Mouse (Mus musculus): Measurements from ENCODE around the gene Rmi1. TPM values are rescaled to one million over a fixed set of nuclear protein-coding genes. Genes with fewer than 3 reads are reported as not detected.
"Not testable (repeated sequence)": the region's sequence is repeated elsewhere in the genome, so short reads cannot be mapped to it uniquely, and the experiment has no call there.

The Rmi1 gene
- total and polyA plus RNA-seq, 3 experiments = 15.5 to 21.4 TPM; not detected in 1

- Histone ChIP-seq H3K9me3 (replicated peaks; ENCODE audit: insufficient read depth, low read length) (no peaks in the 10 kb centered on the region), H3K4me3 (ENCODE audit: control insufficient read depth in 1 of 2, insufficient read depth in 1 of 2, low read depth in 2 of 2, low read length in 2 of 2) (no peak overlapping the region), H3K36me3 (ENCODE audit: control insufficient read depth in 1 of 2, insufficient read depth in 2 of 2, low read length in 2 of 2) (no peaks in the 10 kb centered on the region), H3K79me2 (ENCODE audit: control insufficient read depth, insufficient read depth, low read length, poor library complexity) (no peaks in the 10 kb centered on the region), H3K27ac (ENCODE audit: control insufficient read depth, low read depth, low read length) (no peak overlapping the region), H3K27me3 (ENCODE audit: control insufficient read depth in 1 of 2, insufficient read depth in 2 of 2, low read length in 2 of 2) (peaks cover 4 to 7% of the 10 kb centered on the region in 2 experiments), H3K9ac (ENCODE audit: control insufficient read depth, low read depth, low read length, poor library complexity, severe bottlenecking) (no peak overlapping the region), H3K4me1 (ENCODE audit: control insufficient read depth in 1 of 2, insufficient read depth in 2 of 2, low read length in 2 of 2) (no peaks in the 10 kb centered on the region)
- DNase-seq (ENCODE audit: low read depth, low spot score) = no peak
- TF ChIP-seq TBP (IDR thresholded peaks at IDR 0.05; ENCODE audit: low read depth, low read length) = no peak
- TF ChIP-seq POLR2A (IDR thresholded peaks at IDR 0.05; ENCODE audit: control insufficient read depth in 1 of 2, insufficient read depth in 1 of 2, low read depth in 1 of 2, low read length in 2 of 2, poor library complexity in 1 of 2) = no peak
- no peak for TF ChIP-seq MAFK (IDR thresholded peaks at IDR 0.05; ENCODE audit: borderline replicate concordance, low read depth, low read length)
- no peak for TF ChIP-seq RCOR1 (IDR thresholded peaks at IDR 0.05; ENCODE audit: low read depth, low read length)
- TF ChIP-seq ZKSCAN1 (IDR thresholded peaks at IDR 0.05; ENCODE audit: low read depth, low read length) = no peak
These were observed 51.5 kb downstream of the Rmi1 start for GRCm38 (mm10) chr13:58453541-58453940.

GRCm38 (mm10) chr13:58456547-58456946, 54.5 kb downstream of the Rmi1 start:
- no peak for TF ChIP-seq MYC (IDR thresholded peaks at IDR 0.05; ENCODE audit: low read depth, low read length)
- TF ChIP-seq CHD2 (IDR thresholded peaks at IDR 0.05; ENCODE audit: low read length) = no peak
- TF ChIP-seq ELF1 (IDR thresholded peaks at IDR 0.05; ENCODE audit: low read depth, low read length) = no peak
- TF ChIP-seq MAFK (IDR thresholded peaks at IDR 0.05; ENCODE audit: borderline replicate concordance, low read depth, low read length) = no peak
- TF ChIP-seq TCF12 (IDR thresholded peaks at IDR 0.05; ENCODE audit: low read depth, low read length) = no peak
- TF ChIP-seq USF1 (IDR thresholded peaks at IDR 0.05; ENCODE audit: low read depth, low read length) = no peak
- no peak for TF ChIP-seq MAX (IDR thresholded peaks at IDR 0.05; ENCODE audit: low read length)
- DNase-seq (ENCODE audit: low read depth, low spot score) = peak; percentile 29
- Histone ChIP-seq H3K27me3 (ENCODE audit: control insufficient read depth in 1 of 2, insufficient read depth in 2 of 2, low read length in 2 of 2) (peaks cover 0 to 2% of the 10 kb centered on the region in 2 experiments; a peak in 3 of 4 replicates), H3K79me2 (ENCODE audit: control insufficient read depth, insufficient read depth, low read length, poor library complexity) (no peaks in the 10 kb centered on the region), H3K4me1 (ENCODE audit: control insufficient read depth in 1 of 2, insufficient read depth in 2 of 2, low read length in 2 of 2) (no peaks in the 10 kb centered on the region), H3K4me3 (ENCODE audit: control insufficient read depth in 1 of 2, insufficient read depth in 1 of 2, low read depth in 2 of 2, low read length in 2 of 2) (peak overlapping the region; percentile 37 to 42), H3K9ac (ENCODE audit: control insufficient read depth, low read depth, low read length, poor library complexity, severe bottlenecking) (peak overlapping the region; percentile 34; the same call in 1 of the 2 replicates), H3K9me3 (replicated peaks; ENCODE audit: insufficient read depth, low read length) (no peaks in the 10 kb centered on the region), H3K36me3 (ENCODE audit: control insufficient read depth in 1 of 2, insufficient read depth in 2 of 2, low read length in 2 of 2) (no peaks in the 10 kb centered on the region), H3K27ac (ENCODE audit: control insufficient read depth, low read depth, low read length) (no peak overlapping the region)

GRCm38 (mm10) chr13:58458811-58459210, 56.8 kb downstream of the Rmi1 start:
- not testable (repeated sequence) for H3K9me3 ChIP-seq (replicated peaks; ENCODE audit: insufficient read depth, low read length); H3K4me1 ChIP-seq (ENCODE audit: control insufficient read depth in 1 of 2, insufficient read depth in 2 of 2, low read length in 2 of 2); H3K4me3 ChIP-seq (ENCODE audit: control insufficient read depth in 1 of 2, insufficient read depth in 1 of 2, low read depth in 2 of 2, low read length in 2 of 2); H3K27ac ChIP-seq (ENCODE audit: control insufficient read depth, low read depth, low read length); H3K27me3 ChIP-seq (ENCODE audit: control insufficient read depth in 1 of 2, insufficient read depth in 2 of 2, low read length in 2 of 2); H3K36me3 ChIP-seq (ENCODE audit: control insufficient read depth in 1 of 2, insufficient read depth in 2 of 2, low read length in 2 of 2); H3K9ac ChIP-seq (ENCODE audit: control insufficient read depth, low read depth, low read length, poor library complexity, severe bottlenecking); H3K79me2 ChIP-seq (ENCODE audit: control insufficient read depth, insufficient read depth, low read length, poor library complexity)
- TF ChIP-seq TBP (IDR thresholded peaks at IDR 0.05; ENCODE audit: low read depth, low read length) = peak; percentile 85
- peak; percentile 21 for DNase-seq (ENCODE audit: low read depth, low spot score)

Other genes starting within 250 kb of the Rmi1 start
- 26.0 and 29.5 TPM in 2 replicates for gene Idnk, start 244.6 kb upstream of the Rmi1 start, total RNA-seq (2012; rRNA removed)
- 10 to 100 TPM in 1 of 2 experiments, not detected in 1; 50.3 TPM for gene Idnk, start 244.6 kb upstream of the Rmi1 start, polyA plus RNA-seq (2012; ENCODE audit: insufficient read depth in 1 of 2, insufficient read length in 2 of 2, low read depth in 1 of 2, low replicate concordance in 2 of 2, missing spikeins in 1 of 2)
- 68.6 and 77.2 TPM in 2 replicates for gene Ubqln1, start 186.6 kb upstream of the Rmi1 start, total RNA-seq (2012; rRNA removed)
- 100 to 1,000 TPM in 1 of 2 experiments, not detected in 1; 146 TPM for gene Ubqln1, start 186.6 kb upstream of the Rmi1 start, polyA plus RNA-seq (2012; ENCODE audit: insufficient read depth in 1 of 2, insufficient read length in 2 of 2, low read depth in 1 of 2, low replicate concordance in 2 of 2, missing spikeins in 1 of 2)
- 26.7 and 27.6 TPM in 2 replicates for gene Gkap1, start 126.5 kb upstream of the Rmi1 start, total RNA-seq (2012; rRNA removed)
- 10 to 100 TPM in 1 of 2 experiments, not detected in 1; 34.1 TPM for gene Gkap1, start 126.5 kb upstream of the Rmi1 start, polyA plus RNA-seq (2012; ENCODE audit: insufficient read depth in 1 of 2, insufficient read length in 2 of 2, low read depth in 1 of 2, low replicate concordance in 2 of 2, missing spikeins in 1 of 2)
- gene Kif27, start 43.1 kb upstream of the Rmi1 start, total RNA-seq (2012; rRNA removed) = 0.13 and 0.42 TPM in 2 replicates
- gene Kif27, start 43.1 kb upstream of the Rmi1 start, polyA plus RNA-seq (2012; ENCODE audit: insufficient read depth in 1 of 2, insufficient read length in 2 of 2, low read depth in 1 of 2, low replicate concordance in 2 of 2, missing spikeins in 1 of 2) = under 1 TPM in 1 of 2 experiments, not detected in 1; 0.13 TPM
- 0.08 and 0.10 TPM in 2 replicates for gene 2210016F16Rik, start 17.0 kb upstream of the Rmi1 start, total RNA-seq (2012; rRNA removed)
- gene 2210016F16Rik, start 17.0 kb upstream of the Rmi1 start, polyA plus RNA-seq (2012; ENCODE audit: insufficient read depth in 1 of 2, insufficient read length in 2 of 2, low read depth in 1 of 2, low replicate concordance in 2 of 2, missing spikeins in 1 of 2) = under 1 TPM in 1 of 2 experiments, not detected in 1; 0.22 TPM
- gene Hnrnpk, start 1.1 kb downstream of the Rmi1 start, total RNA-seq (2012; rRNA removed) = 542 and 594 TPM in 2 replicates
- gene Hnrnpk, start 1.1 kb downstream of the Rmi1 start, polyA plus RNA-seq (2012; ENCODE audit: insufficient read depth in 1 of 2, insufficient read length in 2 of 2, low read depth in 1 of 2, low replicate concordance in 2 of 2, missing spikeins in 1 of 2) = 1,000 to 10,000 TPM; 1,502 to 1,739 TPM
- not detected in 2 replicates for gene Slc28a3, start 208.6 kb downstream of the Rmi1 start, total RNA-seq (2012; rRNA removed)
- gene Slc28a3, start 208.6 kb downstream of the Rmi1 start, polyA plus RNA-seq (2012; ENCODE audit: insufficient read depth in 1 of 2, insufficient read length in 2 of 2, low read depth in 1 of 2, low replicate concordance in 2 of 2, missing spikeins in 1 of 2) = 1 to 10 TPM in 1 of 2 experiments, not detected in 1; 1.4 TPM

All from MEL (cell line).